Mouse (Mus musculus): ENCODE data around the gene Myocd. TPM values are rescaled to one million over a fixed set of nuclear protein-coding genes. Genes with fewer than 3 reads are reported as not detected.

The Myocd gene
- polyA plus RNA-seq, 1 experiment from 2014 or later: 0.64 TPM

- no peak overlapping the region for H3K4me2 ChIP-seq (ENCODE audit: low read length)
- WGBS: 66% methylated on average over 2 of the region's 2 CpGs
- no peak for ATAC-seq
- no peaks in the 10 kb centered on the region for H3K4me1 ChIP-seq (ENCODE audit: control insufficient read depth, insufficient read depth, low read length)
- no peaks in the 10 kb centered on the region for H3K27me3 ChIP-seq (ENCODE audit: control insufficient read depth, insufficient read depth, low read depth, low read length)
- H3K9ac ChIP-seq (ENCODE audit: low read depth, low read length): no peak overlapping the region
- no peak overlapping the region for H3K4me3 ChIP-seq (ENCODE audit: low read depth, low read length)
- no peaks in the 10 kb centered on the region for H3K9me3 ChIP-seq (replicated peaks; ENCODE audit: control insufficient read depth, low read length, poor library complexity, severe bottlenecking)
- H3K36me3 ChIP-seq (ENCODE audit: control insufficient read depth, insufficient read depth, low read length): no peaks in the 10 kb centered on the region
- H3K27ac ChIP-seq (ENCODE audit: low read length): no peak overlapping the region
Measured at GRCm38 (mm10) chr11:65236907-65237306, 32.9 kb downstream of the Myocd start.

- H3K4me3 ChIP-seq (ENCODE audit: low read depth, low read length): no peak overlapping the region
- H3K36me3 ChIP-seq (ENCODE audit: control insufficient read depth, insufficient read depth, low read length): no peaks in the 10 kb centered on the region
- H3K4me1 ChIP-seq (ENCODE audit: control insufficient read depth, insufficient read depth, low read length): no peaks in the 10 kb centered on the region
- no peak overlapping the region for H3K4me2 ChIP-seq (ENCODE audit: low read length)
- no peaks in the 10 kb centered on the region for H3K27me3 ChIP-seq (ENCODE audit: control insufficient read depth, insufficient read depth, low read depth, low read length)
- ATAC-seq: no peak
- no peaks in the 10 kb centered on the region for H3K9me3 ChIP-seq (replicated peaks; ENCODE audit: control insufficient read depth, low read length, poor library complexity, severe bottlenecking)
- H3K9ac ChIP-seq (ENCODE audit: low read depth, low read length): no peak overlapping the region
- 31% methylated on average over 2 of the region's 2 CpGs for WGBS
- H3K27ac ChIP-seq (ENCODE audit: low read length): no peak overlapping the region
Measured at GRCm38 (mm10) chr11:65235374-65235773, 34.4 kb downstream of the Myocd start.

- H3K4me3 ChIP-seq (ENCODE audit: low read depth, low read length): no peak overlapping the region
- H3K9ac ChIP-seq (ENCODE audit: low read depth, low read length): no peak overlapping the region
- no peaks in the 10 kb centered on the region for H3K36me3 ChIP-seq (ENCODE audit: control insufficient read depth, insufficient read depth, low read length)
- no peak for ATAC-seq
- H3K9me3 ChIP-seq (replicated peaks; ENCODE audit: control insufficient read depth, low read length, poor library complexity, severe bottlenecking): no peaks in the 10 kb centered on the region
- WGBS: 50% methylated on average over 4 of the region's 4 CpGs
- no peaks in the 10 kb centered on the region for H3K4me1 ChIP-seq (ENCODE audit: control insufficient read depth, insufficient read depth, low read length)
- no peak overlapping the region for H3K27ac ChIP-seq (ENCODE audit: low read length)
- H3K27me3 ChIP-seq (ENCODE audit: control insufficient read depth, insufficient read depth, low read depth, low read length): no peaks in the 10 kb centered on the region
- H3K4me2 ChIP-seq (ENCODE audit: low read length): no peak overlapping the region
Measured at GRCm38 (mm10) chr11:65231771-65232170, 38.0 kb downstream of the Myocd start.

- ATAC-seq: no peak
- Histone ChIP-seq H3K36me3 (ENCODE audit: control insufficient read depth, insufficient read depth, low read length) (no peaks in the 10 kb centered on the region), H3K9ac (ENCODE audit: low read depth, low read length) (no peak overlapping the region), H3K9me3 (replicated peaks; ENCODE audit: control insufficient read depth, low read length, poor library complexity, severe bottlenecking) (no peaks in the 10 kb centered on the region), H3K27ac (ENCODE audit: low read length) (no peak overlapping the region), H3K4me3 (ENCODE audit: low read depth, low read length) (no peak overlapping the region), H3K4me2 (ENCODE audit: low read length) (no peak overlapping the region), H3K27me3 (ENCODE audit: control insufficient read depth, insufficient read depth, low read depth, low read length) (no peaks in the 10 kb centered on the region), H3K4me1 (ENCODE audit: control insufficient read depth, insufficient read depth, low read length) (no peaks in the 10 kb centered on the region)
- WGBS: 44% methylated on average over 10 of the region's 10 CpGs
Measured at GRCm38 (mm10) chr11:65226766-65227165, 43.0 kb downstream of the Myocd start.

- H3K4me1 ChIP-seq (ENCODE audit: control insufficient read depth, insufficient read depth, low read length): no peaks in the 10 kb centered on the region
- H3K27ac ChIP-seq (ENCODE audit: low read length): no peak overlapping the region
- no peaks in the 10 kb centered on the region for H3K36me3 ChIP-seq (ENCODE audit: control insufficient read depth, insufficient read depth, low read length)
- 54% methylated on average over 9 of the region's 9 CpGs for WGBS
- H3K27me3 ChIP-seq (ENCODE audit: control insufficient read depth, insufficient read depth, low read depth, low read length): no peaks in the 10 kb centered on the region
- no peaks in the 10 kb centered on the region for H3K9me3 ChIP-seq (replicated peaks; ENCODE audit: control insufficient read depth, low read length, poor library complexity, severe bottlenecking)
- no peak overlapping the region for H3K4me3 ChIP-seq (ENCODE audit: low read depth, low read length)
- H3K9ac ChIP-seq (ENCODE audit: low read depth, low read length): no peak overlapping the region
- ATAC-seq: no peak
- no peak overlapping the region for H3K4me2 ChIP-seq (ENCODE audit: low read length)
Measured at GRCm38 (mm10) chr11:65214954-65215629, 54.7 kb downstream of the Myocd start.

GRCm38 (mm10) chr11:65213806-65214205 lies 56.0 kb downstream of the Myocd start:
- WGBS: 90% methylated on average over 2 of the region's 2 CpGs
- no peak for ATAC-seq
- no peaks in the 10 kb centered on the region for H3K9me3 ChIP-seq (replicated peaks; ENCODE audit: control insufficient read depth, low read length, poor library complexity, severe bottlenecking)
- H3K36me3 ChIP-seq (ENCODE audit: control insufficient read depth, insufficient read depth, low read length): no peaks in the 10 kb centered on the region
- H3K4me2 ChIP-seq (ENCODE audit: low read length): no peak overlapping the region
- H3K9ac ChIP-seq (ENCODE audit: low read depth, low read length): no peak overlapping the region
- H3K4me1 ChIP-seq (ENCODE audit: control insufficient read depth, insufficient read depth, low read length): no peaks in the 10 kb centered on the region
- H3K4me3 ChIP-seq (ENCODE audit: low read depth, low read length): no peak overlapping the region
- H3K27ac ChIP-seq (ENCODE audit: low read length): no peak overlapping the region
- H3K27me3 ChIP-seq (ENCODE audit: control insufficient read depth, insufficient read depth, low read depth, low read length): no peaks in the 10 kb centered on the region

GRCm38 (mm10) chr11:65211701-65212100 lies 58.1 kb downstream of the Myocd start:
- Histone ChIP-seq H3K4me3 (ENCODE audit: low read depth, low read length) (no peak overlapping the region), H3K36me3 (ENCODE audit: control insufficient read depth, insufficient read depth, low read length) (no peaks in the 10 kb centered on the region), H3K4me1 (ENCODE audit: control insufficient read depth, insufficient read depth, low read length) (no peaks in the 10 kb centered on the region), H3K27me3 (ENCODE audit: control insufficient read depth, insufficient read depth, low read depth, low read length) (no peaks in the 10 kb centered on the region), H3K4me2 (ENCODE audit: low read length) (no peak overlapping the region), H3K27ac (ENCODE audit: low read length) (no peak overlapping the region), H3K9me3 (replicated peaks; ENCODE audit: control insufficient read depth, low read length, poor library complexity, severe bottlenecking) (no peaks in the 10 kb centered on the region), H3K9ac (ENCODE audit: low read depth, low read length) (no peak overlapping the region)
- WGBS: 85% methylated on average over 6 of the region's 6 CpGs
- ATAC-seq: no peak

GRCm38 (mm10) chr11:65209441-65209840 lies 60.3 kb downstream of the Myocd start:
- Histone ChIP-seq H3K9ac (ENCODE audit: low read depth, low read length) (no peak overlapping the region), H3K27me3 (ENCODE audit: control insufficient read depth, insufficient read depth, low read depth, low read length) (no peaks in the 10 kb centered on the region), H3K4me3 (ENCODE audit: low read depth, low read length) (no peak overlapping the region), H3K4me1 (ENCODE audit: control insufficient read depth, insufficient read depth, low read length) (no peaks in the 10 kb centered on the region), H3K27ac (ENCODE audit: low read length) (no peak overlapping the region), H3K9me3 (replicated peaks; ENCODE audit: control insufficient read depth, low read length, poor library complexity, severe bottlenecking) (no peaks in the 10 kb centered on the region), H3K4me2 (ENCODE audit: low read length) (no peak overlapping the region), H3K36me3 (ENCODE audit: control insufficient read depth, insufficient read depth, low read length) (no peaks in the 10 kb centered on the region)
- 63% methylated on average over 6 of the region's 6 CpGs for WGBS
- no peak for ATAC-seq

GRCm38 (mm10) chr11:65205306-65205705 lies 64.5 kb downstream of the Myocd start:
- 69% methylated on average over 5 of the region's 5 CpGs for WGBS
- no peak for ATAC-seq
- Histone ChIP-seq H3K4me3 (ENCODE audit: low read depth, low read length) (no peak overlapping the region), H3K4me1 (ENCODE audit: control insufficient read depth, insufficient read depth, low read length) (no peaks in the 10 kb centered on the region), H3K36me3 (ENCODE audit: control insufficient read depth, insufficient read depth, low read length) (no peaks in the 10 kb centered on the region), H3K9me3 (replicated peaks; ENCODE audit: control insufficient read depth, low read length, poor library complexity, severe bottlenecking) (no peaks in the 10 kb centered on the region), H3K4me2 (ENCODE audit: low read length) (no peak overlapping the region), H3K27ac (ENCODE audit: low read length) (no peak overlapping the region), H3K9ac (ENCODE audit: low read depth, low read length) (no peak overlapping the region), H3K27me3 (ENCODE audit: control insufficient read depth, insufficient read depth, low read depth, low read length) (no peaks in the 10 kb centered on the region)
